Mouse (Mus musculus): Measurements from ENCODE around the gene Ypel4.

Gene Ypel4

GRCm38 (mm10) chr2:84733579-84734300 is at the start of gene Ypel4:
TSS of gene Ypel4 (plus strand) at chr2:84734058.
- peak; percentile 67 for DNase-seq (ENCODE audit: low spot score)

GRCm38 (mm10) chr2:84688080-84688844 is 45.6 kb upstream of the Ypel4 start:
- DNase-seq (ENCODE audit: low spot score): no peak

GRCm38 (mm10) chr2:84690050-84690449 is 43.8 kb upstream of the Ypel4 start:
- no peak for DNase-seq (ENCODE audit: low spot score)

- DNase-seq (ENCODE audit: low spot score): no peak
Measured at GRCm38 (mm10) chr2:84695007-84695695, 38.7 kb upstream of the Ypel4 start.

GRCm38 (mm10) chr2:84703497-84703896 is 30.4 kb upstream of the Ypel4 start:
- DNase-seq (ENCODE audit: low spot score): no peak

GRCm38 (mm10) chr2:84704329-84704728 is 29.5 kb upstream of the Ypel4 start:
- no peak for DNase-seq (ENCODE audit: low spot score)

GRCm38 (mm10) chr2:84705295-84705694 is 28.6 kb upstream of the Ypel4 start:
- DNase-seq (ENCODE audit: low spot score): peak; percentile 41

GRCm38 (mm10) chr2:84707523-84707922 is 26.3 kb upstream of the Ypel4 start:
- DNase-seq (ENCODE audit: low spot score): no peak

GRCm38 (mm10) chr2:84711898-84712297 is 22.0 kb upstream of the Ypel4 start:
- DNase-seq (ENCODE audit: low spot score): no peak

- DNase-seq (ENCODE audit: low spot score): peak; percentile 33
Measured at GRCm38 (mm10) chr2:84714422-84714810, 19.4 kb upstream of the Ypel4 start.

- DNase-seq (ENCODE audit: low spot score): peak; percentile 99
Measured at GRCm38 (mm10) chr2:84714811-84715561, 18.9 kb upstream of the Ypel4 start, which contains the start of gene Zdhhc5. TSS of gene Zdhhc5 (minus strand) at chr2:84715180.

GRCm38 (mm10) chr2:84715562-84716361 is 18.1 kb upstream of the Ypel4 start:
- DNase-seq (ENCODE audit: low spot score): peak; percentile 82

- no peak for DNase-seq (ENCODE audit: low spot score)
Measured at GRCm38 (mm10) chr2:84716423-84717355, 17.2 kb upstream of the Ypel4 start.

- no peak for DNase-seq (ENCODE audit: low spot score)
Measured at GRCm38 (mm10) chr2:84717357-84717756, 16.5 kb upstream of the Ypel4 start.

GRCm38 (mm10) chr2:84720718-84721117 is 13.1 kb upstream of the Ypel4 start:
- DNase-seq (ENCODE audit: low spot score): no peak

- DNase-seq (ENCODE audit: low spot score): no peak
Measured at GRCm38 (mm10) chr2:84721182-84721581, 12.7 kb upstream of the Ypel4 start.

- no peak for DNase-seq (ENCODE audit: low spot score)
Measured at GRCm38 (mm10) chr2:84723856-84724255, 10.0 kb upstream of the Ypel4 start.

GRCm38 (mm10) chr2:84725770-84726169 is 8.1 kb upstream of the Ypel4 start:
- DNase-seq (ENCODE audit: low spot score): no peak

- DNase-seq (ENCODE audit: low spot score): no peak
Measured at GRCm38 (mm10) chr2:84726716-84727115, 7.1 kb upstream of the Ypel4 start.
